Mouse (Mus musculus) stomach, embryonic 16.5 days (tissue): ENCODE data around the gene Mertk. TPM values are rescaled to one million over a fixed set of nuclear protein-coding genes. Genes with fewer than 3 reads are reported as not detected.

ENCODE experiments used
- ATAC-seq: fragments of 200-750 bp; cut with Nextera tagmentation; 2 replicates; pipeline ENCODE4 v1.8.0; 2017; ENCODE audit warnings: moderate number of reproducible peaks, moderate TSS enrichment; ENCODE audit not compliant: insufficient read depth, low FRiP score
- H3K27ac ChIP-seq: fragments of 300-500 bp; sonication (generic); 2 replicates; pipeline ENCODE4 v1.5.1; 2014; ENCODE audit warnings: low read length
- H3K27me3 ChIP-seq: fragments of 300-500 bp; sonication (generic); 2 replicates; pipeline ENCODE4 v1.6.1; 2014; ENCODE audit warnings: low read length, control low read depth, mixed read lengths; ENCODE audit not compliant: control insufficient read depth, insufficient read depth
- H3K36me3 ChIP-seq: fragments of 300-500 bp; sonication (generic); 2 replicates; pipeline ENCODE4 v1.6.1; 2014; ENCODE audit warnings: low read length; ENCODE audit not compliant: control insufficient read depth, insufficient read depth
- H3K4me1 ChIP-seq: fragments of 300-500 bp; sonication (generic); 2 replicates; pipeline ENCODE4 v1.6.1; 2014; ENCODE audit warnings: low read length, control low read depth, mixed read lengths; ENCODE audit not compliant: control insufficient read depth, insufficient read depth
- H3K4me2 ChIP-seq: fragments of 300-500 bp; sonication (generic); 2 replicates; pipeline ENCODE4 v1.6.1; 2014; ENCODE audit warnings: low read depth, low read length, mixed read lengths
- H3K4me3 ChIP-seq: fragments of 300-500 bp; sonication (generic); replicated peaks from 2 replicates; pipeline ENCODE4 v1.5.1; 2014; ENCODE audit warnings: mild to moderate bottlenecking, low read length
- H3K9ac ChIP-seq: fragments of 300-500 bp; sonication (generic); 2 replicates; pipeline ENCODE4 v1.6.1; 2014; ENCODE audit warnings: low read length
- H3K9me3 ChIP-seq: fragments of 300-500 bp; sonication (generic); replicated peaks from 2 replicates; pipeline ENCODE4 v1.6.1; 2016; ENCODE audit warnings: low read length, control low read depth; ENCODE audit not compliant: control insufficient read depth
- WGBS: fragments of 180-500 bp; shearing (Covaris S2); extraction: QIAGEN DNeasy Blood & Tissue Kit; methylation state at CpG from one replicate; pipeline ENCODE4 v1.1.7; 2014; 5-methylcytosine and 5-hydroxymethylcytosine counted together
- polyA plus RNA-seq: library from polyadenylated mRNA; unstranded; fragments of >200 nt; fragmentation: Nextera tagmentation; extraction: Ambion mirVana; gene quantifications from 2 replicates; pipeline ENCODE4 v1.2.1, GENCODE M21; 2015

The Mertk gene
- polyA plus RNA-seq, 1 experiment from 2014 or later: 6.7 TPM

GRCm38 (mm10) chr2:128816916-128817315, 118.2 kb downstream of the Mertk start:
- Histone ChIP-seq H3K9ac (no peak overlapping the region), H3K4me1 (peaks cover 11% of the 10 kb centered on the region), H3K4me2 (peak overlapping the region; percentile 55), H3K9me3 (no peaks in the 10 kb centered on the region), H3K27me3 (no peaks in the 10 kb centered on the region), H3K27ac (peak overlapping the region; percentile 40; the same call in 1 of the 2 replicates), H3K36me3 (no peaks in the 10 kb centered on the region), H3K4me3 (peak overlapping the region; percentile 92)
- 42% methylated on average over 6 of the region's 6 CpGs for WGBS
- ATAC-seq: no peak

- H3K4me1 ChIP-seq: peaks cover 11% of the 10 kb centered on the region
- peak overlapping the region; percentile 91 for H3K27ac ChIP-seq
- WGBS: 0% methylated on average over 7 of the region's 7 CpGs
- no peaks in the 10 kb centered on the region for H3K36me3 ChIP-seq
- H3K27me3 ChIP-seq: no peaks in the 10 kb centered on the region
- H3K9me3 ChIP-seq: no peaks in the 10 kb centered on the region
- H3K9ac ChIP-seq: peak overlapping the region; percentile 59
- ATAC-seq: no peak
- peak overlapping the region; percentile 55 for H3K4me2 ChIP-seq
- H3K4me3 ChIP-seq: peak overlapping the region; percentile 92
These were observed 118.6 kb downstream of the Mertk start for GRCm38 (mm10) chr2:128817387-128817785.

GRCm38 (mm10) chr2:128817786-128818681, 119.3 kb downstream of the Mertk start, which contains the start of gene Tmem87b:
Gene Tmem87b (plus strand): TSS chr2:128818118.
- peak within 1 kb of the TSS; percentile 96 for H3K27ac ChIP-seq
- peak; percentile 94 for ATAC-seq
- H3K9me3 ChIP-seq: no peaks in the 10 kb centered on the region
- H3K36me3 ChIP-seq: no peaks in the 10 kb centered on the region
- under 1% methylated on average over 59 of the region's 59 CpGs for WGBS
- peak within 1 kb of the TSS; percentile 69 for H3K4me2 ChIP-seq
- peak within 1 kb of the TSS; percentile 79 for H3K9ac ChIP-seq
- peak within 1 kb of the TSS; percentile 92 for H3K4me3 ChIP-seq
- H3K4me1 ChIP-seq: peaks cover 11% of the 10 kb centered on the region
- no peaks in the 10 kb centered on the region for H3K27me3 ChIP-seq

- Histone ChIP-seq H3K36me3 (no peaks in the 10 kb centered on the region), H3K27me3 (no peaks in the 10 kb centered on the region), H3K9ac (peak overlapping the region; percentile 79), H3K27ac (peak overlapping the region; percentile 96), H3K4me2 (peak overlapping the region; percentile 69), H3K4me3 (peak overlapping the region; percentile 92), H3K4me1 (peaks cover 11% of the 10 kb centered on the region), H3K9me3 (no peaks in the 10 kb centered on the region)
- no peak for ATAC-seq
- WGBS: 8% methylated on average over 14 of the region's 14 CpGs
These were observed 120.3 kb downstream of the Mertk start for GRCm38 (mm10) chr2:128818956-128819643.

DNA sequence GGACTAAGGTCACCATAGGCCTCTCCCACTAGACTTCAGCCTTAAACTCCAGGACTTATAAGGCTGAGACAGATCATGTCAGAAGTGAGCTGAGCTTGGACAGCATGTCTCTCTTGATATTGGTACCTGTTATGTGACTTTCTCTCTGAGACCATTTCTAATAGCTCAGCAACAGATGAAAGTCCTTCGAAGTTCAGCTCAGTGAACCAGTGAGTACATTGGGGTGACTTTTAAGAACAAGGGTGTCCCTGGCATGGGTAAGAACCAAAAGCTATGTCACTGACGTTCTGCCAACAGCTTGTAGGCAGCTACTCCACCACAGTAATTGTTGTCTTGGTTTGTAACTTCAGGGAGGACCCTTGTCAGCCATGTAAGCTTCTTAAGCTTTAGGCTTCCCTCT, 121.9 kb downstream of the Mertk start:
- 87% methylated on average over 2 of the region's 2 CpGs for WGBS
- Histone ChIP-seq H3K4me2 (no peak overlapping the region), H3K27me3 (no peaks in the 10 kb centered on the region), H3K4me3 (no peak overlapping the region), H3K9ac (no peak overlapping the region), H3K36me3 (no peaks in the 10 kb centered on the region), H3K4me1 (peaks cover 11% of the 10 kb centered on the region), H3K9me3 (no peaks in the 10 kb centered on the region), H3K27ac (no peak overlapping the region)
- ATAC-seq: no peak

DNA sequence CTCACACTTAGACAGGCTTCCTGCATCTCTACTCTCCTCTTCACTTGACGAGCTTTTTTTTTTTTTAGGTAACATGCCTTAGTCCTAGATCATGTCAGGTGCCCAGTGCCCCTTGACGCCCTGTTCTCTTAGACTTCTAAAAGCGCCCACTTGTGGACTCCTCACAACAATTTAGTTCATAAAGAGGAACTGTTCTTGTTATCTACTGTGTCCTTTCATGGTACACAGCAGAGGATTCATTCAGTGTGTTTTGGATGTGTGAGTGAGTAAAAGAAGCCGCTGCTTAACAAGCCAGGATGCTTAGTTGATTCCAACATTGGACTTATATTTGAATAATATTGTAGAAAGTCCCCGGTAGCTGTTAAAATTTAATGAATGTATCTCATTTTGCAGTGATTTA, 125.1 kb downstream of the Mertk start:
- H3K27ac ChIP-seq: no peak overlapping the region
- H3K4me1 ChIP-seq: peaks cover 8% of the 10 kb centered on the region
- no peak overlapping the region for H3K4me3 ChIP-seq
- H3K27me3 ChIP-seq: no peaks in the 10 kb centered on the region
- no peaks in the 10 kb centered on the region for H3K9me3 ChIP-seq
- H3K4me2 ChIP-seq: no peak overlapping the region
- no peaks in the 10 kb centered on the region for H3K36me3 ChIP-seq
- no peak for ATAC-seq
- WGBS: 88% methylated on average over 5 of the region's 5 CpGs
- H3K9ac ChIP-seq: no peak overlapping the region

- Histone ChIP-seq H3K4me3 (no peak overlapping the region), H3K9me3 (no peaks in the 10 kb centered on the region), H3K27me3 (no peaks in the 10 kb centered on the region), H3K9ac (no peak overlapping the region), H3K4me2 (no peak overlapping the region), H3K27ac (no peak overlapping the region), H3K4me1 (no peaks in the 10 kb centered on the region; the same call in 1 of the 2 replicates), H3K36me3 (peaks cover 3% of the 10 kb centered on the region; the same call in 1 of the 2 replicates)
- no peak for ATAC-seq
- 96% methylated on average over 1 of the region's 1 CpGs for WGBS
These were observed 129.0 kb downstream of the Mertk start for GRCm38 (mm10) chr2:128827787-128828186.

GRCm38 (mm10) chr2:128832611-128833010, 133.9 kb downstream of the Mertk start:
- ATAC-seq: peak; percentile 60; the same call in 1 of the 2 replicates
- no peaks in the 10 kb centered on the region; the same call in 1 of the 2 replicates for H3K4me1 ChIP-seq
- H3K36me3 ChIP-seq: peaks cover 11% of the 10 kb centered on the region; the same call in 1 of the 2 replicates
- H3K27me3 ChIP-seq: no peaks in the 10 kb centered on the region
- no peak overlapping the region for H3K4me3 ChIP-seq
- peak overlapping the region; percentile 52; the same call in 1 of the 2 replicates for H3K27ac ChIP-seq
- H3K9me3 ChIP-seq: no peaks in the 10 kb centered on the region
- H3K9ac ChIP-seq: no peak overlapping the region
- 52% methylated on average over 3 of the region's 3 CpGs for WGBS
- H3K4me2 ChIP-seq: no peak overlapping the region

DNA sequence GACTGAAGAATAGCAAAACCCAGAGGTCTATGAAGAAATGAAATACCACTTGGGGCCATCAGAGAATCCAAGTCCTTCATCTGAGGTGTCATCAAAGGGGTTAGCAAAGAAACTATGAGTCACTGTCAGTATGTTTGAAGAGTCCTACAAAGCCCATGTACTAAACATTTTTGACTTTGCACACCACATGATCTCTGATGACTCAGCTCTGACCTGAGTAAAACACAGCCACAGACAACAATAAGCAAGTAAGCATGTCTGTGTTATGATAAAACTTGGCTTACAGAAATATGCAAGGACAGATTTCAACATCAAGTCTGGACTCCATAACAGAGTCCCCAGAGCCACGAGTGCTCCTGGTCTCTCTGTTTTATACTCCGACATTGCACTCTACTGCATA, 134.3 kb downstream of the Mertk start:
- H3K4me3 ChIP-seq: no peak overlapping the region
- H3K9me3 ChIP-seq: no peaks in the 10 kb centered on the region
- H3K27me3 ChIP-seq: no peaks in the 10 kb centered on the region
- H3K4me2 ChIP-seq: no peak overlapping the region
- no peaks in the 10 kb centered on the region; the same call in 1 of the 2 replicates for H3K4me1 ChIP-seq
- H3K36me3 ChIP-seq: peaks cover 11% of the 10 kb centered on the region; the same call in 1 of the 2 replicates
- no peak overlapping the region for H3K9ac ChIP-seq
- no peak for ATAC-seq
- H3K27ac ChIP-seq: peak overlapping the region; percentile 52; the same call in 1 of the 2 replicates
- 81% methylated on average over 2 of the region's 2 CpGs for WGBS
